In genomic region chr19:32476712-32477052, GRCm38 (mm10) we compare ENCODE assay signal across 22 mouse cellular contexts. TPM values are rescaled to one million over a fixed set of nuclear protein-coding genes. Genes with fewer than 3 reads are reported as not detected.
A peak's percentile ranks its signal among the peaks of the same experiment; 100 is the strongest.
DNase-seq lines count a peak whose midpoint lies in the region; ATAC-seq and TF ChIP-seq lines count a peak whose summit lies in the region.
"Had no signal": no experiment of that assay in that cellular context is flagged by ENCODE, and none has a peak within 500 bp of the region (broad histone marks: within the 10 kb centered on the region; RNA-seq: fewer than 3 reads in every experiment).

No protein-coding gene starts in this region.

- no peak for TF ChIP-seq CTCF in intestine, postnatal 0 days (IDR thresholded peaks at IDR 0.05; ENCODE audit: low read depth)

- H3K9ac ChIP-seq in intestine, postnatal 0 days (ENCODE audit: low read depth, low read length): no peak overlapping the region
- H3K9ac ChIP-seq in intestine, embryonic 16.5 days (ENCODE audit: low read depth, low read length): no peak overlapping the region
- no peak overlapping the region for H3K9ac ChIP-seq in liver, embryonic 16.5 days (ENCODE audit: low read depth, low read length)
- H3K9ac ChIP-seq: forebrain, embryonic 15.5 days; heart, embryonic 15.5 days; hindbrain, embryonic 12.5 days; limb, embryonic 13.5 days; neural tube, embryonic 15.5 days had no signal

- no peaks in the 10 kb centered on the region for H3K27me3 ChIP-seq in intestine, postnatal 0 days (replicated peaks; ENCODE audit: control insufficient read depth, insufficient read depth, low read length)
- no peaks in the 10 kb centered on the region for H3K27me3 ChIP-seq in intestine, embryonic 16.5 days (replicated peaks; ENCODE audit: control insufficient read depth, insufficient read depth, low read length)
- no peaks in the 10 kb centered on the region for H3K27me3 ChIP-seq in liver, embryonic 16.5 days (ENCODE audit: control insufficient read depth, insufficient read depth, low read depth, low read length)
- H3K27me3 ChIP-seq: forebrain, embryonic 15.5 days; heart, embryonic 15.5 days; hindbrain, embryonic 12.5 days; limb, embryonic 13.5 days; neural tube, embryonic 15.5 days had no signal

- H3K9me3 ChIP-seq in intestine, postnatal 0 days (ENCODE audit: control insufficient read depth): no peaks in the 10 kb centered on the region
- H3K9me3 ChIP-seq in intestine, embryonic 16.5 days (ENCODE audit: control insufficient read depth, low read length): no peaks in the 10 kb centered on the region
- H3K9me3 ChIP-seq in liver, embryonic 16.5 days (replicated peaks; ENCODE audit: control insufficient read depth, low read length): no peaks in the 10 kb centered on the region
- H3K9me3 ChIP-seq: forebrain, embryonic 15.5 days; heart, embryonic 15.5 days; limb, embryonic 13.5 days had no signal

- peak; percentile 79 for ATAC-seq in intestine, postnatal 0 days
- no peak for ATAC-seq in intestine, embryonic 16.5 days
- peak; percentile 47 for ATAC-seq in liver, embryonic 16.5 days (ENCODE audit: low read depth)
- ATAC-seq: forebrain, embryonic 15.5 days; inflammation-experienced regulatory T-cells, adult 6 months; lung, postnatal 0 days had no signal

- no peak overlapping the region for H3K4me3 ChIP-seq in intestine, postnatal 0 days (ENCODE audit: low read depth, low read length)
- no peak overlapping the region for H3K4me3 ChIP-seq in intestine, embryonic 16.5 days (ENCODE audit: low read length)
- no peak overlapping the region for H3K4me3 ChIP-seq in liver, embryonic 16.5 days (ENCODE audit: low read depth, low read length)
- H3K4me3 ChIP-seq: forebrain, embryonic 15.5 days; heart, embryonic 15.5 days; hindbrain, embryonic 12.5 days; limb, embryonic 13.5 days; myocyte; neural tube, embryonic 15.5 days had no signal

- peak; percentile 52 for DNase-seq in c-Kit-positive CD71-positive TER-119-negative erythroid progenitor cells, embryonic 14.5 days (ENCODE audit: low read depth)
- DNase-seq in kidney, postnatal 14 days: peak; percentile 63
- no peak for DNase-seq in B cell, adult 2 months
- no peak for DNase-seq in left cerebral cortex, adult 8-10 months (ENCODE audit: low spot score in 2 of 2)
- no peak for DNase-seq in lung, postnatal 25 days (ENCODE audit: low spot score)
- DNase-seq: adrenal gland, postnatal 10 days; cerebellum, adult 2 months; heart, adult 18-20 months; layer of hippocampus, adult 9-11 months; midbrain, embryonic 14.5 days; thymus, postnatal 4 days had no signal

- H3K4me1 ChIP-seq in intestine, postnatal 0 days (replicated peaks; ENCODE audit: control insufficient read depth, insufficient read depth, low read length): no peaks in the 10 kb centered on the region
- no peaks in the 10 kb centered on the region for H3K4me1 ChIP-seq in intestine, embryonic 16.5 days (ENCODE audit: control insufficient read depth, insufficient read depth, low read length)
- peaks cover 48% of the 10 kb centered on the region for H3K4me1 ChIP-seq in liver, embryonic 16.5 days (ENCODE audit: control insufficient read depth, low read depth, low read length)
- H3K4me1 ChIP-seq: forebrain, embryonic 15.5 days; heart, embryonic 15.5 days; hindbrain, embryonic 12.5 days; limb, embryonic 13.5 days; neural tube, embryonic 15.5 days had no signal

- H3K36me3 ChIP-seq in intestine, postnatal 0 days (ENCODE audit: control insufficient read depth, insufficient read depth): no peaks in the 10 kb centered on the region
- H3K36me3 ChIP-seq in intestine, embryonic 16.5 days (ENCODE audit: control insufficient read depth, insufficient read depth, low read length): no peaks in the 10 kb centered on the region
- H3K36me3 ChIP-seq in liver, embryonic 16.5 days (ENCODE audit: control insufficient read depth, insufficient read depth): no peaks in the 10 kb centered on the region
- H3K36me3 ChIP-seq: forebrain, embryonic 15.5 days; heart, embryonic 15.5 days; hindbrain, embryonic 12.5 days; limb, embryonic 13.5 days; neural tube, embryonic 15.5 days had no signal

- peak overlapping the region; percentile 61 for H3K27ac ChIP-seq in intestine, postnatal 0 days (ENCODE audit: low read depth, low read length)
- no peak overlapping the region for H3K27ac ChIP-seq in intestine, embryonic 16.5 days (ENCODE audit: low read length)
- H3K27ac ChIP-seq in liver, embryonic 16.5 days (ENCODE audit: low read length): peak overlapping the region; percentile 94
- H3K27ac ChIP-seq: forebrain, embryonic 15.5 days; heart, embryonic 15.5 days; hindbrain, embryonic 12.5 days; limb, embryonic 13.5 days; neural tube, embryonic 15.5 days had no signal

- no peak overlapping the region for H3K4me2 ChIP-seq in intestine, postnatal 0 days (replicated peaks; ENCODE audit: low read depth)
- no peak overlapping the region for H3K4me2 ChIP-seq in intestine, embryonic 16.5 days (ENCODE audit: low read depth, low read length)
- H3K4me2 ChIP-seq in liver, embryonic 16.5 days (ENCODE audit: low read depth, low read length): peak overlapping the region; percentile 49
- H3K4me2 ChIP-seq: forebrain, embryonic 15.5 days; heart, embryonic 15.5 days; hindbrain, embryonic 12.5 days; limb, embryonic 13.5 days; neural tube, embryonic 15.5 days had no signal

- 58% methylated on average over 4 of the region's 4 CpGs for WGBS in intestine, postnatal 0 days
- 79% methylated on average over 4 of the region's 4 CpGs for WGBS in intestine, embryonic 16.5 days
- WGBS in liver, embryonic 16.5 days (ENCODE audit: insufficient replicate concordance): 25% methylated on average over 4 of the region's 4 CpGs

RNA-seq across cellular contexts. Expression of gene Minpp1, which starts 8.9 kb away (rescaled TPM):
- polyA plus RNA-seq in intestine, postnatal 0 days (2015; fragmentation: Nextera tagmentation; extraction: Ambion mirVana): 62.3 and 68.7 TPM in 2 replicates
- 56.7 and 60.9 TPM in 2 replicates for polyA plus RNA-seq in intestine, embryonic 16.5 days (2015; fragmentation: Nextera tagmentation; extraction: Ambion mirVana)
- 69.7 and 71.3 TPM in 2 replicates for polyA plus RNA-seq in liver, embryonic 16.5 days (2015; fragmentation: Nextera tagmentation; extraction: Ambion mirVana)
- total RNA-seq in left cerebral cortex, adult 8-10 months (2022): 10 to 100 TPM; 57.1 to 67.5 (median 60.7) TPM

RNA-seq across cellular contexts. Expression of gene Rpl9-ps6, which starts 10.3 kb away (rescaled TPM):
- 89.1 and 99.6 TPM in 2 replicates for polyA plus RNA-seq in intestine, postnatal 0 days (2015; fragmentation: Nextera tagmentation; extraction: Ambion mirVana)
- 79.6 and 82.0 TPM in 2 replicates for polyA plus RNA-seq in intestine, embryonic 16.5 days (2015; fragmentation: Nextera tagmentation; extraction: Ambion mirVana)
- 34.8 and 54.9 TPM in 2 replicates for polyA plus RNA-seq in liver, embryonic 16.5 days (2015; fragmentation: Nextera tagmentation; extraction: Ambion mirVana)
- 10 to 100 TPM; 25.0 to 46.3 (median 32.1) TPM for total RNA-seq in left cerebral cortex, adult 8-10 months (2022)

Comparison
In these comparisons a context has a peak if more than half of its experiments do, and no peak if none do; other contexts are left out.
1. DNase-seq: peak in c-Kit-positive CD71-positive TER-119-negative erythroid progenitor cells, embryonic 14.5 days (single experiment) and kidney, postnatal 14 days (single experiment); none in B cell, adult 2 months (0 of 2), left cerebral cortex, adult 8-10 months (0 of 2) and lung, postnatal 25 days (single experiment).